Mouse (Mus musculus): ENCODE measurements around the gene Pygo1.

- TF ChIP-seq EP300 (IDR thresholded peaks at IDR 0.05; ENCODE audit: insufficient read depth, low read depth, low read length) (no peak), CTCF (IDR thresholded peaks at IDR 0.05) (no peak)
Measured at GRCm38 (mm10) chr9:72915728-72916127, 9.7 kb upstream of the Pygo1 start.
